Mouse (Mus musculus): ENCODE measurements around the gene C1ql2.

GRCm38 (mm10) chr1:120296936-120297335 is 43.4 kb upstream of the C1ql2 start:
- TF ChIP-seq MAX (IDR thresholded peaks at IDR 0.05; ENCODE audit: low read length) (no peak), POLR2A (IDR thresholded peaks at IDR 0.05; ENCODE audit: control insufficient read depth in 1 of 2, insufficient read depth in 1 of 2, low read depth in 1 of 2, low read length in 2 of 2, poor library complexity in 1 of 2) (no peak), MYB (IDR thresholded peaks at IDR 0.05; ENCODE audit: low read depth, low read length) (no peak), ZC3H11A (IDR thresholded peaks at IDR 0.05; ENCODE audit: low read depth, low read length) (peak; percentile 46; the same call in 1 of the 2 replicates), MAZ (IDR thresholded peaks at IDR 0.05; ENCODE audit: low read depth, low read length) (no peak), TBP (IDR thresholded peaks at IDR 0.05; ENCODE audit: low read depth, low read length) (no peak), CTCF (IDR thresholded peaks at IDR 0.05 in 2 of 3, conservative IDR thresholded peaks at IDR 0.05 in 1 of 3; ENCODE audit: control insufficient read depth in 1 of 3, insufficient read depth in 1 of 3, low read depth in 2 of 3, low read length in 3 of 3, poor library complexity in 1 of 3, severe bottlenecking in 1 of 3) (peak in 2 of 3 experiments; percentile 35 to 55; a peak in 3 of 6 replicates), SMC3 (IDR thresholded peaks at IDR 0.05; ENCODE audit: low read depth, low read length) (peak; percentile 55), JUND (IDR thresholded peaks at IDR 0.05; ENCODE audit: low read depth, low read length) (no peak)
